Mouse (Mus musculus): ENCODE measurements around the gene Ppp6c. TPM values are rescaled to one million over a fixed set of nuclear protein-coding genes. Genes with fewer than 3 reads are reported as not detected.

Ppp6c gene
- polyA plus RNA-seq, 1 experiment from 2014 or later = 67.7 TPM

DNA sequence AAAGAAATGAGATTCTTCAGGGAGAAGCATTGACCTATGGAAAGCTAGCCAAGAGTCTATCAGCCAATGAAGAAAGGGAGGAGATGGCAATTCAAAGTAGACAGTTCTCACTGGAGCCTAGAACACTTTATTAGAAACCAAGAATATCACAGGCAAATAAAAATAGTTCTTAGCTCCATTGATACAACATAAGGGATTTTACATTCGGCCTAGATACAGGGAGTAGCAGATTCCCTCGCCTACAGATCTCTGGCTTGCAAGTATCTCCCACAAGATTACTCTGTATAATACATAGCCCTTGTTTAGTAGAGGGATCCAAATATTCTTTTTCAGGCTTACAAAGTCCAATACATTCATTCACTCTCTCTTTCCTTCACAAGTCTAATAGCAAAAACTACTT lies 31.4 kb downstream of the Ppp6c start:
- Histone ChIP-seq H3K4me3 (no peak overlapping the region), H3K36me3 (peaks cover 22% of the 10 kb centered on the region), H3K4me1 (peaks cover 3% of the 10 kb centered on the region; the same call in 1 of the 2 replicates), H3K27ac (no peak overlapping the region), H3K9me3 (no peaks in the 10 kb centered on the region), H3K9ac (no peak overlapping the region), H3K4me2 (no peak overlapping the region), H3K27me3 (no peaks in the 10 kb centered on the region)
- ATAC-seq (ENCODE audit: insufficient number of reproducible peaks, insufficient read depth, low FRiP score, low TSS enrichment, low read depth) = no peak
- 95% methylated on average over 2 of the region's 2 CpGs for WGBS

DNA sequence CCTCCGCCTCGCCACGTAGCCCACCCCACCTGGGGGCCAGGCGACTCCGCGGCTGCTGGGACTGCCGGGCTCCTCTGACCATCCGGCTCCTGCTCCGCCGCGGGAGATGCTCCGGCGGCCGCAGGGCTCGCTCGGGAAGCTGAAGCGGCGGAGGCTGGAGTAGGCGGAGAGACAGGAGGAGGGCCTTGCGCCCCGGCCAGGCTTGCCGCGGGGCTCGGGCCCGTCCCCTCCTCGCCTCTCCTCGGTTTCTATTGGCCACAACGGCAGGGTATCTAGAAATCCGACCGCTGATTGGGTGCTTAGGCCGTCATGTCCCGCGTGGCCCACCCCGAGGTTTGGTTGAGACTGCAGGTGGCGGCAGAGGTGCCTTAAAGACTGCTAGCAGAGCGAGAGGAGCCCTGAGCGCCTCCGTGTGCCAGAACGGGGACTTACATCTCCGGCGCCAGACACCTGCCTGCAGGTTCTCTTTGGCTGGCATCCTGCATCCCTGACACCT lies 35.6 kb downstream of the Ppp6c start, which contains the start of gene Scai:
TSS of gene Scai (minus strand) at position 174 of the 496 bp plus-strand sequence.
- peak; percentile 99 for ATAC-seq (ENCODE audit: insufficient number of reproducible peaks, insufficient read depth, low FRiP score, low TSS enrichment, low read depth)
- peak within 1 kb of the TSS; percentile 91 for H3K9ac ChIP-seq
- no peaks in the 10 kb centered on the region for H3K9me3 ChIP-seq
- H3K27ac ChIP-seq = peak within 1 kb of the TSS; percentile 98
- under 1% methylated on average over 40 of the region's 41 CpGs for WGBS
- H3K4me1 ChIP-seq = peaks cover 11% of the 10 kb centered on the region
- no peaks in the 10 kb centered on the region for H3K27me3 ChIP-seq
- peak within 1 kb of the TSS; percentile 95 for H3K4me3 ChIP-seq
- peak within 1 kb of the TSS; percentile 75 for H3K4me2 ChIP-seq
- peaks cover 23% of the 10 kb centered on the region for H3K36me3 ChIP-seq

DNA sequence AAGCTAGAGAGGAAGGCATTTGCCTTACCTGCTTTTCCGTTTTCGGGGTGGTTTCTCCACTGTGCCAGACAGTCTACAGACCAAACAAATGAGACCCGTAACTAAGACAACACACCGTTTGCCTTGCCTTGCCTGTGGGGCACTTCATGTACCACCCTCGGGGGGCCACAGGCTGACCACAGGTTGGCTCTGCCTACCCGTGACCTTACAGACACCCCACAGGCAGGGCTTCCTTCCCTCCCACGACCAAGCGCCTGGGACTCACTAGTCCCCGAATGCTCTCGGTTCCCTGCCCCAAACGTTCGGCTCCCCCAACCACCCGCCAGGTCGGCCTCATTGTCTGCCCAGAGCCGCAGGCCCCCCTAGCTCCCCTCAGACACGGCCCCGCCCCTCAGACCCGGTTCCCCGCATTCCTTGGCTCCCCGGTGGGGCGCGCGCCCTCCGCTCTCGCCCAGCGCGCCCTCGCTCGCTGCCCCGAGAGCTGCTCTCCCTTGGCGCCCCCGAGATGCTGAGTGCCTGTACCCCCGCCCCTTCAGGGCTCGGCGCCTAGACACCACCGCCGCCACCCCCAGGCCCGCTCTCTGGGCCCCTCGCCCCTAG lies 36.2 kb downstream of the Ppp6c start:
- H3K4me3 ChIP-seq = peak overlapping the region; percentile 95
- H3K9me3 ChIP-seq = no peaks in the 10 kb centered on the region
- WGBS = under 1% methylated on average over 39 of the region's 39 CpGs
- H3K9ac ChIP-seq = peak overlapping the region; percentile 91
- peak overlapping the region; percentile 75 for H3K4me2 ChIP-seq
- H3K4me1 ChIP-seq = peaks cover 11% of the 10 kb centered on the region
- H3K27me3 ChIP-seq = no peaks in the 10 kb centered on the region
- H3K27ac ChIP-seq = peak overlapping the region; percentile 98
- peak; percentile 85 for ATAC-seq (ENCODE audit: insufficient number of reproducible peaks, insufficient read depth, low FRiP score, low TSS enrichment, low read depth)
- peaks cover 26% of the 10 kb centered on the region for H3K36me3 ChIP-seq

DNA sequence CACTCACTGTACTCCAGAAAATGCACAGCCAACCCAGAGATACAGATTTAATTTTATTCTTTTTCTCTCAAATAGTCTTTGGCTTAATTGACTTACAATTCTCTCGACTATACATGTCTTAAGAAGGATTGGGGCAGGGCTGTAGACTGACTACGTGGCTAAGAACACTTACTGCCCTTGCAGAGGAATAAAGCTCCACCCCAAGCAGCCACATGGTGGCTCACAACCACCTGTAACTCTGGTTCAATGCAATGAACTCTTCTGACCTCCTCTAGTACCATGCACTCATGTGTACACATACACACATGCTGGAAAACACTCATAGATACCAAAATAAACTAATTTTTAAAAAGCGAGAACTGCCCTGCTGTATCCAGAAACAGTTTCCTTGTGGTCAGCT lies 40.3 kb downstream of the Ppp6c start:
- Histone ChIP-seq H3K4me3 (no peak overlapping the region), H3K9me3 (no peaks in the 10 kb centered on the region), H3K4me2 (no peak overlapping the region), H3K36me3 (peaks cover 42% of the 10 kb centered on the region), H3K27me3 (no peaks in the 10 kb centered on the region), H3K27ac (no peak overlapping the region), H3K9ac (no peak overlapping the region), H3K4me1 (peaks cover 10% of the 10 kb centered on the region)
- 79% methylated on average over 3 of the region's 3 CpGs for WGBS
- ATAC-seq (ENCODE audit: insufficient number of reproducible peaks, insufficient read depth, low FRiP score, low TSS enrichment, low read depth) = no peak

GRCm38 (mm10) chr2:39183587-39183986 lies 42.7 kb downstream of the Ppp6c start:
- H3K27me3 ChIP-seq = no peaks in the 10 kb centered on the region
- peaks cover 49% of the 10 kb centered on the region for H3K36me3 ChIP-seq
- H3K4me2 ChIP-seq = no peak overlapping the region
- 86% methylated on average over 2 of the region's 2 CpGs for WGBS
- no peak overlapping the region for H3K4me3 ChIP-seq
- no peak overlapping the region for H3K27ac ChIP-seq
- H3K9me3 ChIP-seq = no peaks in the 10 kb centered on the region
- ATAC-seq (ENCODE audit: insufficient number of reproducible peaks, insufficient read depth, low FRiP score, low TSS enrichment, low read depth) = no peak
- H3K9ac ChIP-seq = no peak overlapping the region
- H3K4me1 ChIP-seq = peaks cover 1% of the 10 kb centered on the region

- peaks cover 16% of the 10 kb centered on the region for H3K36me3 ChIP-seq
- 90% methylated on average over 1 of the region's 1 CpGs for whole genome bisulfite sequencing
- no peak overlapping the region for H3K4me2 ChIP-seq
- no peaks in the 10 kb centered on the region for H3K4me1 ChIP-seq
- H3K27me3 ChIP-seq = no peaks in the 10 kb centered on the region
- no peaks in the 10 kb centered on the region for H3K9me3 ChIP-seq
- no peak overlapping the region for H3K4me3 ChIP-seq
- ATAC-seq (ENCODE audit: insufficient number of reproducible peaks, insufficient read depth, low FRiP score, low TSS enrichment, low read depth) = no peak
- H3K27ac ChIP-seq = no peak overlapping the region
- H3K9ac ChIP-seq = no peak overlapping the region
Observed at GRCm38 (mm10) chr2:39160996-39161395, 65.3 kb downstream of the Ppp6c start.

- Histone ChIP-seq H3K27me3 (no peaks in the 10 kb centered on the region), H3K36me3 (peaks cover 25% of the 10 kb centered on the region), H3K4me2 (no peak overlapping the region), H3K9me3 (no peaks in the 10 kb centered on the region), H3K4me1 (no peaks in the 10 kb centered on the region), H3K27ac (no peak overlapping the region), H3K9ac (no peak overlapping the region), H3K4me3 (no peak overlapping the region)
- WGBS = 75% methylated on average over 1 of the region's 1 CpGs
- no peak for ATAC-seq (ENCODE audit: insufficient number of reproducible peaks, insufficient read depth, low FRiP score, low TSS enrichment, low read depth)
Observed at GRCm38 (mm10) chr2:39157916-39158315, 68.3 kb downstream of the Ppp6c start.

GRCm38 (mm10) chr2:39156821-39157220 lies 69.4 kb downstream of the Ppp6c start:
- Histone ChIP-seq H3K27ac (no peak overlapping the region), H3K4me2 (no peak overlapping the region), H3K36me3 (peaks cover 25% of the 10 kb centered on the region), H3K9me3 (no peaks in the 10 kb centered on the region), H3K27me3 (no peaks in the 10 kb centered on the region), H3K4me3 (no peak overlapping the region), H3K4me1 (no peaks in the 10 kb centered on the region), H3K9ac (no peak overlapping the region)
- no peak for ATAC-seq (ENCODE audit: insufficient number of reproducible peaks, insufficient read depth, low FRiP score, low TSS enrichment, low read depth)
- whole genome bisulfite sequencing = 86% methylated on average over 1 of the region's 1 CpGs

GRCm38 (mm10) chr2:39150943-39151342 lies 75.3 kb downstream of the Ppp6c start:
- H3K27ac ChIP-seq = no peak overlapping the region
- no peak for ATAC-seq (ENCODE audit: insufficient number of reproducible peaks, insufficient read depth, low FRiP score, low TSS enrichment, low read depth)
- no peaks in the 10 kb centered on the region for H3K9me3 ChIP-seq
- 71% methylated on average over 2 of the region's 2 CpGs for WGBS
- no peak overlapping the region for H3K4me3 ChIP-seq
- H3K36me3 ChIP-seq = peaks cover 22% of the 10 kb centered on the region; the same call in 1 of the 2 replicates
- no peak overlapping the region for H3K4me2 ChIP-seq
- H3K9ac ChIP-seq = no peak overlapping the region
- H3K4me1 ChIP-seq = no peaks in the 10 kb centered on the region
- no peaks in the 10 kb centered on the region for H3K27me3 ChIP-seq

GRCm38 (mm10) chr2:39148075-39148474 lies 78.2 kb downstream of the Ppp6c start:
- ATAC-seq (ENCODE audit: insufficient number of reproducible peaks, insufficient read depth, low FRiP score, low TSS enrichment, low read depth) = no peak
- H3K27me3 ChIP-seq = no peaks in the 10 kb centered on the region
- H3K9ac ChIP-seq = no peak overlapping the region
- H3K27ac ChIP-seq = no peak overlapping the region
- no peaks in the 10 kb centered on the region for H3K4me1 ChIP-seq
- H3K4me2 ChIP-seq = no peak overlapping the region
- H3K36me3 ChIP-seq = peaks cover 21% of the 10 kb centered on the region; the same call in 1 of the 2 replicates
- H3K9me3 ChIP-seq = no peaks in the 10 kb centered on the region
- H3K4me3 ChIP-seq = no peak overlapping the region
- WGBS = 45% methylated on average over 1 of the region's 2 CpGs

DNA sequence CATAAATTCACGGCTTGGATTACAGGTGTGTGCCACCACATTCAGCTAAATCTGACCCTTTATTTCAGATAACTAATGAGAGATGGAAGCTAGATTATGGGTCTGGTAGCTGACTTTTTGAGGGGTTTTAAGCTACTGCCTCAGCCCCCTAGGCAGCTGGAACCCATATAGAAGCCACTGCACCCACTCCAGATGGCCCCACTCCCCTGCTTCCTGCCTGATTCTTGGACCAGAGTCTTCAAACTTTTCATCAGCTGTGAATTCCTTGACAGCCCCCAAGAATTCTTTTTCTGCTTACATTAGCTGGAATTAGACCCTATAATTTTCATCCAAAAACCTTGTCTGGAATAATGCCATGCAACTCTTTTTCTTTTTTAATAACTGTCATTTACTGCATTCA lies 79.8 kb downstream of the Ppp6c start:
- Histone ChIP-seq H3K4me3 (no peak overlapping the region), H3K9ac (no peak overlapping the region), H3K36me3 (peaks cover 21% of the 10 kb centered on the region; the same call in 1 of the 2 replicates), H3K27me3 (no peaks in the 10 kb centered on the region), H3K4me2 (no peak overlapping the region), H3K9me3 (no peaks in the 10 kb centered on the region), H3K27ac (no peak overlapping the region), H3K4me1 (no peaks in the 10 kb centered on the region)
- no peak for ATAC-seq (ENCODE audit: insufficient number of reproducible peaks, insufficient read depth, low FRiP score, low TSS enrichment, low read depth)
- WGBS = 87% methylated on average over 1 of the region's 1 CpGs
